ENCODE assay signal across 14 mouse cellular contexts in the genomic region with DNA sequence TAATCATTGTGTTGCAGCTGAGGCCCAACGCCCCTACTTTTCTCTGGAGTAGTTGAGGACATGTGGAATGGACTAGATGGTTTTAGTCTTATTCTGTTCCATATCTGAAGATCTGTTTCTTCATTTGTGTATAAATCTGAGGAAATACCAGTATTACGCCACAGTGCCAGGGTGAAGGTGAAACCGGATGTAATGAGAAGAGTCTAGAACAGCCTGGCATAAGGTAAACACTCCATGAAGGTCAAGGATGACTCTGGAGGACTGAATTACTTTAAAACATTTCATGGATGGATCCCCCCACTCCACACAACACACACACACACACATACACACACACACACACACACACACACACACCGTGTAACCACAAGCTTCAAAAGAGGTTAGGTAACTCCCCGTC. TPM values are rescaled to one million over a fixed set of nuclear protein-coding genes. Genes with fewer than 3 reads are reported as not detected.
A peak's percentile ranks its signal among the peaks of the same experiment; 100 is the strongest.
DNase-seq lines count a peak whose midpoint lies in the region; ATAC-seq and TF ChIP-seq lines count a peak whose summit lies in the region.
"Had no signal": no experiment of that assay in that cellular context is flagged by ENCODE, and none has a peak within 500 bp of the region (broad histone marks: within the 10 kb centered on the region; RNA-seq: fewer than 3 reads in every experiment).

No protein-coding gene starts in this region.

- H3K27ac ChIP-seq in forebrain, embryonic 15.5 days (replicated peaks) = no peak overlapping the region
- no peak overlapping the region for H3K27ac ChIP-seq in forebrain, embryonic 14.5 days (ENCODE audit: low read depth, low read length)
- H3K27ac ChIP-seq: stomach, postnatal 0 days had no signal

- no peak overlapping the region for H3K9ac ChIP-seq in forebrain, embryonic 15.5 days (replicated peaks)
- H3K9ac ChIP-seq in forebrain, embryonic 14.5 days (ENCODE audit: low read length) = no peak overlapping the region

- no peak for TF ChIP-seq POLR2A in myocyte (IDR thresholded peaks at IDR 0.05; ENCODE audit: insufficient read length, low read depth)

- no peaks in the 10 kb centered on the region for H3K27me3 ChIP-seq in forebrain, embryonic 15.5 days
- H3K27me3 ChIP-seq in forebrain, embryonic 14.5 days (replicated peaks; ENCODE audit: control insufficient read depth, insufficient read depth, low read length) = no peaks in the 10 kb centered on the region
- H3K27me3 ChIP-seq in myocyte (ENCODE audit: control insufficient read depth, insufficient read depth, insufficient read length) = no peaks in the 10 kb centered on the region
- H3K27me3 ChIP-seq: CH12.LX had no signal

- H3K4me2 ChIP-seq in forebrain, embryonic 15.5 days (replicated peaks) = no peak overlapping the region
- no peak overlapping the region for H3K4me2 ChIP-seq in forebrain, embryonic 14.5 days (ENCODE audit: low read length)
- H3K4me2 ChIP-seq in myocyte (ENCODE audit: low read depth) = peak overlapping the region; percentile 84

- H3K4me1 ChIP-seq in forebrain, embryonic 15.5 days = peaks cover 20% of the 10 kb centered on the region
- peaks cover 12% of the 10 kb centered on the region; the same call in 1 of the 2 replicates for H3K4me1 ChIP-seq in forebrain, embryonic 14.5 days (ENCODE audit: control insufficient read depth, insufficient read depth, low read length)

- H3K36me3 ChIP-seq in forebrain, embryonic 15.5 days = no peaks in the 10 kb centered on the region; the same call in 1 of the 2 replicates
- H3K36me3 ChIP-seq in forebrain, embryonic 14.5 days (ENCODE audit: control insufficient read depth, insufficient read depth, low read length) = peaks cover 8% of the 10 kb centered on the region; the same call in 1 of the 2 replicates
- H3K36me3 ChIP-seq in myocyte (ENCODE audit: control insufficient read depth, insufficient read depth) = no peaks in the 10 kb centered on the region

- no peak overlapping the region for H3ac ChIP-seq in myocyte (ENCODE audit: control insufficient read depth, insufficient read length)

- WGBS in forebrain, embryonic 15.5 days = 70% methylated on average over 5 of the region's 5 CpGs
- WGBS in forebrain, embryonic 14.5 days = 64% methylated on average over 5 of the region's 5 CpGs

- H3K79me2 ChIP-seq in myocyte (ENCODE audit: control insufficient read depth, insufficient read depth) = no peaks in the 10 kb centered on the region

- no peak overlapping the region for H3K4me3 ChIP-seq in forebrain, embryonic 15.5 days
- no peak overlapping the region for H3K4me3 ChIP-seq in forebrain, embryonic 14.5 days (ENCODE audit: low read depth, low read length)
- H3K4me3 ChIP-seq in myocyte = no peak overlapping the region

- ATAC-seq in forebrain, embryonic 15.5 days (replicated peaks) = 0 out of 2 replicates have a peak, but pooled peaks have one; percentile 23
- no peak for ATAC-seq in forebrain, embryonic 14.5 days

- H3K9me3 ChIP-seq in forebrain, embryonic 15.5 days = no peaks in the 10 kb centered on the region
- no peaks in the 10 kb centered on the region for H3K9me3 ChIP-seq in forebrain, embryonic 14.5 days (replicated peaks; ENCODE audit: control insufficient read depth, low read length)

- no peak for DNase-seq in forebrain, embryonic 14.5 days (ENCODE audit: low spot score)
- peak; percentile 56 for DNase-seq in lung, postnatal 36 days
- no peak for DNase-seq in lung, postnatal 14 days
- peak; percentile 5 for DNase-seq in fat pad, adult 2 months (ENCODE audit: extremely low read depth, low read depth, low spot score)
- DNase-seq in cerebellum, adult 9-11 months = no peak
- DNase-seq: cerebellum, postnatal 14 days; gastrocnemius, postnatal 14 days; kidney, adult 9 months; kidney, postnatal 25 days; lung, embryonic 14.5 days had no signal

TF ChIP-seq in myocyte, 11 proteins besides CTCF, POLR2A, EP300 and RAD21:
- TF ChIP-seq MAX (IDR thresholded peaks at IDR 0.05; ENCODE audit: low read depth) (no peak), MYOG (IDR thresholded peaks at IDR 0.05; ENCODE audit: control insufficient read depth in 1 of 3, insufficient read depth in 1 of 3, insufficient read length in 2 of 3, low read depth in 2 of 3) (no peak), TCF3 (IDR thresholded peaks at IDR 0.05; ENCODE audit: insufficient read length, low read depth) (no peak), USF1 (IDR thresholded peaks at IDR 0.05; ENCODE audit: low read depth) (no peak), SRF (IDR thresholded peaks at IDR 0.05; ENCODE audit: control insufficient read depth, insufficient read length, low read depth) (no peak), CEBPB (IDR thresholded peaks at IDR 0.05; ENCODE audit: insufficient read depth, poor library complexity, severe bottlenecking) (no peak), POLR2AphosphoS2 (IDR thresholded peaks at IDR 0.05; ENCODE audit: insufficient read length, low read depth) (no peak), MYOD1 (IDR thresholded peaks at IDR 0.05; ENCODE audit: control insufficient read depth in 1 of 3, insufficient read length in 2 of 3, low read depth in 2 of 3) (no peak), E2F4 (IDR thresholded peaks at IDR 0.05; ENCODE audit: insufficient read depth) (no peak), TCF12 (IDR thresholded peaks at IDR 0.05; ENCODE audit: insufficient read depth, poor library complexity, severe bottlenecking) (no peak), REST (IDR thresholded peaks at IDR 0.05; ENCODE audit: insufficient read depth, insufficient read length) (no peak)

RNA-seq across cellular contexts. Expression of a gene that starts 45.3 kb away (rescaled TPM):
- polyA plus RNA-seq in forebrain, embryonic 15.5 days (2015; fragmentation: Nextera tagmentation; extraction: Ambion mirVana) = 34.1 and 39.5 TPM in 2 replicates
- polyA plus RNA-seq in forebrain, embryonic 14.5 days (2014; fragmentation: Nextera tagmentation; extraction: Ambion mirVana) = 25.0 and 26.9 TPM in 2 replicates
- polyA plus RNA-seq in myocyte (2012; fragmentation: generic; extraction: Trizol) = 2.3 TPM

Comparison
In these comparisons a context has a peak if more than half of its experiments do, and no peak if none do; other contexts are left out.
1. DNase-seq: peak in lung, postnatal 36 days (single experiment) and fat pad, adult 2 months (single experiment); none in forebrain, embryonic 14.5 days (single experiment), lung, postnatal 14 days (single experiment) and cerebellum, adult 9-11 months (single experiment).